In the genomic region with DNA sequence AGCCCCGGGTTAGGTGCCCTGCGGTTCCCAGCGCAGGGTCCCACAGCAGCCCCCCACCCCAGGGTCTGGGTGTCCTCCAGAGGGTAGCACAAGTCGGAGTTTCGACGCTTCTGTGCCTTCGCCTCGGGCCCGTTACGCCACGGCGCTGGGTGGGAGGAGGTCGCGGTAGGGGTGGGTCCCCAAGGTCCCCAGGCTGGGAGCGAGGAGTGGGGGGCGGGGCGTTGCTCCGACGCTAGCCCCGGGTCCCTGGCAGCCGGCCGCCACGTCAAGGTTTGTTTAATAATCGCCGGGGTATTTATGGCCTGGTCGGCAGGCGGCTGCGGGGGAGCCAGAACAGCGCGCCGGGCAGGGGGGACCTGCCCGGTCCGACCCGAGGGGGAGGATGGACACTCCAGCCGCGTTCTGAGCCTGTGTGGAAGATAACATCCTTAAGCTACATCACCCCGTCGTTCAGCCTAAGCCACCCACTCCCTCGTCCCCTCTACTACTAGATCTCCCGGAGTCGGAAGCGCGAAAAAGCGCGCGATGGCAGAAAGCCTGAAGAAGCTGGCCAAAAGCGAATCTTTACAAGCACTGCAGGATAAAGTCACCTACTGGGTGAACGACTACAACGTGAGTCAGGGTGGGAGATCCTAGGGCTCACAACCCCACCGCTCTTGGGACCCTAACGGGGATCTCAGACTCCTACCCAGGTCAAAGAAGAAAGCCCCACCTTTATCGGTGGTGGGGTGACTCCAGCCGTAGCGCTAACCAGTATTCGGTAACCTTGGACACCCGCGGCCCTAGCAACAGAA, we compare ENCODE assay signal across 8 mouse cellular contexts. TPM values are rescaled to one million over a fixed set of nuclear protein-coding genes. Genes with fewer than 3 reads are reported as not detected.
DNase-seq lines count a peak whose midpoint lies in the region; ATAC-seq and TF ChIP-seq lines count a peak whose summit lies in the region.

Gene Spata18 (plus strand): TSS at position 319 of the 794 bp plus-strand sequence.

- 0 out of 2 replicates have a peak within 1 kb of the TSS, but pooled peaks have one; percentile 31 for H3K9ac ChIP-seq in ES-E14 (ENCODE audit: insufficient read depth, low read depth, low read length, poor library complexity, severe bottlenecking)
- H3K9ac ChIP-seq in forebrain, embryonic 12.5 days: peak within 1 kb of the TSS; percentile 48
- H3K9ac ChIP-seq in stomach, embryonic 16.5 days (ENCODE audit: low read length): peak within 1 kb of the TSS; percentile 67

- H3K4me1 ChIP-seq in ES-E14 (ENCODE audit: control insufficient read depth in 2 of 2, insufficient read depth in 2 of 2, low read length in 2 of 2, poor library complexity in 1 of 2): peaks cover 0 to 4% of the 10 kb centered on the region in 2 experiments; a peak in 1 of 4 replicates
- H3K4me1 ChIP-seq in forebrain, embryonic 12.5 days: peaks cover 35% of the 10 kb centered on the region
- H3K4me1 ChIP-seq in stomach, embryonic 16.5 days (ENCODE audit: control insufficient read depth, insufficient read depth, low read length): peaks cover 11% of the 10 kb centered on the region

- peaks cover 75% of the 10 kb centered on the region for H3K27me3 ChIP-seq in forebrain, embryonic 12.5 days
- H3K27me3 ChIP-seq in stomach, embryonic 16.5 days (ENCODE audit: control insufficient read depth, insufficient read depth, low read length): peaks cover 49% of the 10 kb centered on the region

- no peaks in the 10 kb centered on the region for H3K9me3 ChIP-seq in ES-E14 (ENCODE audit: control insufficient read depth, insufficient read depth, low read depth, low read length)
- H3K9me3 ChIP-seq in forebrain, embryonic 12.5 days: no peaks in the 10 kb centered on the region
- H3K9me3 ChIP-seq in stomach, embryonic 16.5 days (replicated peaks; ENCODE audit: control insufficient read depth, low read length): no peaks in the 10 kb centered on the region

- under 1% methylated on average over 57 of the region's 57 CpGs for WGBS in forebrain, embryonic 12.5 days
- under 1% methylated on average over 57 of the region's 57 CpGs for WGBS in stomach, embryonic 16.5 days

- peak within 1 kb of the TSS; percentile 83 for H3K4me2 ChIP-seq in forebrain, embryonic 12.5 days
- H3K4me2 ChIP-seq in stomach, embryonic 16.5 days (ENCODE audit: low read depth, low read length): peak within 1 kb of the TSS; percentile 99

- ATAC-seq in forebrain, embryonic 12.5 days (ENCODE audit: low FRiP score): no peak
- peak; percentile 15 for ATAC-seq in inflammation-experienced regulatory T-cells, adult 6 months
- ATAC-seq in stomach, embryonic 16.5 days (ENCODE audit: insufficient read depth, low FRiP score): no peak

- peak within 1 kb of the TSS; percentile 58 to 60 for H3K4me3 ChIP-seq in ES-E14 (ENCODE audit: insufficient read depth in 1 of 2, low read depth in 1 of 2, low read length in 2 of 2, poor library complexity in 1 of 2, severe bottlenecking in 1 of 2)
- peak within 1 kb of the TSS; percentile 45 for H3K4me3 ChIP-seq in forebrain, embryonic 12.5 days (replicated peaks)
- H3K4me3 ChIP-seq in stomach, embryonic 16.5 days (replicated peaks; ENCODE audit: low read length): peak within 1 kb of the TSS; percentile 62

- DNase-seq in cerebellum, postnatal 25 days: peak; percentile 23
- no peak for DNase-seq in cerebellum, adult 11 months
- no peak for DNase-seq in ES-E14 (ENCODE audit: low read depth, low spot score)
- DNase-seq in lung, postnatal 4 days: peak; percentile 30 to 42
- no peak for DNase-seq in urinary bladder, postnatal 36 days (ENCODE audit: low spot score in 2 of 2)

- no peaks in the 10 kb centered on the region for H3K36me3 ChIP-seq in ES-E14 (ENCODE audit: control insufficient read depth, insufficient read depth, low read length, poor library complexity, severe bottlenecking)
- H3K36me3 ChIP-seq in forebrain, embryonic 12.5 days (replicated peaks): no peaks in the 10 kb centered on the region
- no peaks in the 10 kb centered on the region for H3K36me3 ChIP-seq in stomach, embryonic 16.5 days (ENCODE audit: control insufficient read depth, insufficient read depth, low read length)

- in situ Hi-C loops in ES-E14 (cut with MboI; ENCODE audit: low sequenced_read_pairs in 2 of 2, unreplicated experiment in 2 of 2): no loop called here

- no peak within 1 kb of the TSS for H3K27ac ChIP-seq in ES-E14 (ENCODE audit: insufficient read depth, low read depth, low read length, poor library complexity, severe bottlenecking)
- no peak within 1 kb of the TSS for H3K27ac ChIP-seq in forebrain, embryonic 12.5 days
- no peak within 1 kb of the TSS for H3K27ac ChIP-seq in stomach, embryonic 16.5 days (ENCODE audit: low read length)

TF ChIP-seq in ES-E14, 5 proteins besides CTCF, POLR2A, EP300 and RAD21:
- TF ChIP-seq MAFK (IDR thresholded peaks at IDR 0.05; ENCODE audit: insufficient read depth, low read depth, low read length): no peak
- no peak for TF ChIP-seq ZC3H11A (IDR thresholded peaks at IDR 0.05; ENCODE audit: borderline replicate concordance, low read depth, low read length)
- no peak for TF ChIP-seq HCFC1 (IDR thresholded peaks at IDR 0.05; ENCODE audit: borderline replicate concordance, insufficient read depth, low read length)
- TF ChIP-seq ZNF384 (IDR thresholded peaks at IDR 0.05; ENCODE audit: low read depth, low read length): no peak
- TF ChIP-seq CHD2 (IDR thresholded peaks at IDR 0.05; ENCODE audit: low read depth, low read length): no peak

RNA-seq across cellular contexts. Expression of gene Spata18, which starts in this region (rescaled TPM):
- total RNA-seq in ES-E14 (2012; rRNA removed): not detected in 2 replicates
- 0.13 TPM in 1 of 2 replicates, not detected in the other for polyA plus RNA-seq in forebrain, embryonic 12.5 days (2016; fragmentation: Nextera tagmentation; extraction: Ambion mirVana)
- polyA plus RNA-seq in inflammation-experienced regulatory T-cells, adult 6 months (2017; shearing (Covaris generic)): not detected
- 0.35 and 0.44 TPM in 2 replicates for polyA plus RNA-seq in stomach, embryonic 16.5 days (2015; fragmentation: Nextera tagmentation; extraction: Ambion mirVana)

Comparison
In these comparisons a context has a peak if more than half of its experiments do, and no peak if none do; other contexts are left out.
1. DNase-seq: peak in cerebellum, postnatal 25 days (2 of 2) and lung, postnatal 4 days (2 of 2); none in cerebellum, adult 11 months (single experiment), ES-E14 (single experiment) and urinary bladder, postnatal 36 days (0 of 2).
2. Peak in ATAC-seq in inflammation-experienced regulatory T-cells, adult 6 months; RNA of the gene not detected or under 1 TPM.
3. Peak in every context shown above with its lines, with median percentiles within 50 percentile points of each other: H3K4me3 ChIP-seq and H3K9ac ChIP-seq.